Mouse (Mus musculus) small intestine, adult 2 months (tissue): ENCODE measurements around the gene Mapre3.

Experiments used
- CTCF ChIP-seq: fragments of 200-500 bp; IDR thresholded peaks from 2 replicates; pipeline ENCODE4 v1.5.1; 2012; ENCODE audit warnings: low read depth, mild to moderate bottlenecking, control low read depth, inconsistent platforms, low read length, moderate library complexity, mixed read lengths; ENCODE audit not compliant: insufficient replicate concordance, insufficient read length; ENCODE audit errors: extremely low read depth
- POLR2A ChIP-seq: fragments of 200-500 bp; IDR thresholded peaks from 2 replicates; pipeline ENCODE4 v1.6.1; 2012; ENCODE audit warnings: low read depth, mild to moderate bottlenecking, control low read depth, inconsistent platforms, low read length, moderate library complexity

GRCm38 (mm10) chr5:30824124-30824988 lies 9.9 kb downstream of the Mapre3 start:
- TF ChIP-seq POLR2A (no peak), CTCF (no peak)
